Mouse (Mus musculus): ENCODE data around the gene Gna13.
A peak's percentile ranks its signal among the peaks of the same experiment; 100 is the strongest.

Gna13 gene

DNA sequence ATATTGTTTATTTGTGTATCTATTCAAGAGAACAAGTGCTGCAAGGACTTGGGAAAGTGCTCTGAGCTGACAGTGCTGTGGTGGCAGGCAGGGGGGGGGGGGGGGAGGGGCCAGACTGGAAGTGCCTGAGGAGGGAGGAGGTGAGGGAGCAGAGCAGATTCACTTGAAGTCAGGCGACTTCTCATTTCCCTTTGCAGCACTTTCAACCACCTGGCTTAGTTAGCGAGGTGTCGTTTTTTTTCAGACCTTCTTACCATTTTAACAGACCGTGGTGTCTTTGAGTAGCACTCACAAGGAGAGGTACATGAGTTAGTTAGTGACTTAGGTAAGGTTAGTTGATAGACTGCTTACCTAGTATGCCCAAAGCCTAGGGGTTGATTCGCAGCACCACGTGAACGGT, 12.8 kb downstream of the Gna13 start:
- no peak for DNase-seq (ENCODE audit: inconsistent ontology term)

DNA sequence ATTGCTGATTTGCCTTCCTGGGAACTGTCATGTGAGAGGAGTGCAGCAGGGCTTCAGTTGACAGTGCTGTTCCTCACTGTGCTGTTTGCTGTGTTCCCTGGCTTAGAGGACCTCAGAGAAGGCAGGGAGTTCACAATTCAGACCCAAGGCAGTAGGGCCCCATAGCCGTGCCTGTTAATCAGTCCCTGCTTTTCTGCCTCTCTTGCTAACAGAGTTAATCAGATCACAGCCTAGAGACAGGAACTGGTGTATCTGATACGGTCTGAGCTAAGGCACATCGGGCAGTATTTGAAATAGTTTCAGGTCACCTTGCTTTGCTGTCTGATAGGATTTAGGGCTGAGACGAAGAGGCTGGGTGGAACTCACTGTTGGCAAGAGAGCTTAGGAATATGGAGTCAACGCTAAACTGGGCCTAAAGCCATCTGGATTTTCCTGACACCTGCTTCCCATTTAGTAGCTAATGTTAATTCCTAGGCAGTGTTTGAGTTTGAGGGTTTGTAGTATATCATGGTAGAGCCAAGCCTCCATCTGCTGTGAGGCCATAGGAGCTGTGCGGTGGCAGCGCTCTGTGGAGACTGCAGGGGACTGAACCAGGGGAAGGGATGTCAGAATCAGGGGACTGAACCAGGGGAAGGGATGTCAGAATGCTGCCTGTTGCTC, 14.0 kb downstream of the Gna13 start:
- DNase-seq (ENCODE audit: inconsistent ontology term): peak; percentile 29

DNA sequence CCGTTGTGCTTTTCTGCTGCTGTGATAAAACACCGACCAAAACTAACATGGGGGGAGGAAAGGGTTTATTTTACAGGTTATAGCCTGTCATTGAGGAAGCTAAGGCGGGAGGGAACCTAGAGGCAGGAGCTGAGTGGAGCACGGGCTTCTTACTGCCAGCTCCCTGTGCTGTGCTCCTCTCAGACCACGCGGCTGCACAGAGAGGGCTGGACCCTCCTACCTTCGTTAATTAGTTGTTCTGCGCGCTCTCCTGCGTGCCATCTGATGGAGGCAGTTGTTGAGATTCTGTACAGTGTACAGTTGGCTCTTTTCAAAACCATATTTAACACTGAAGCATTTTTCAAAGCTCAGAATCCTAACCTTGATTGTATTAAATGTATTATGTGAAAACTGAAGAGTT, 14.8 kb downstream of the Gna13 start:
- DNase-seq (ENCODE audit: inconsistent ontology term): no peak

DNA sequence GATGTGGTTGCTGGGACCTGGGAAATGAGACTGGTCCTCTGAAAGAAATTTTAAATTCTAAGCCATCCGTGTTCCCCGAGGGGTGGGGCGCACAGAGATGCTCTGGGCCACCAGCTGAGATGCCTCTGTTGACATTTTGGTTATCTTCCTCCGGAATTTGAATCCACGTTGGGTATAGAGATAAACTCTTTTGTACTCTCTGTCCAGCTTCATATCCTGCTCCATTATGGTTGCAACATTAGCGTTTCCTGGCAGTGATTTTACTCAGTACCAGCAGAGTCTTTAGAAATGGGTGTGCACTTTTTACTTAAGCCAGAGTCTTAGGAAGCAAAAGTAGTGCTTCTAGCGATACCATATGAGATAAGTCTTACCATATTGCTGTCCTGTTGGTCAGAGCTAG, 15.4 kb downstream of the Gna13 start:
- DNase-seq (ENCODE audit: inconsistent ontology term): no peak

DNA sequence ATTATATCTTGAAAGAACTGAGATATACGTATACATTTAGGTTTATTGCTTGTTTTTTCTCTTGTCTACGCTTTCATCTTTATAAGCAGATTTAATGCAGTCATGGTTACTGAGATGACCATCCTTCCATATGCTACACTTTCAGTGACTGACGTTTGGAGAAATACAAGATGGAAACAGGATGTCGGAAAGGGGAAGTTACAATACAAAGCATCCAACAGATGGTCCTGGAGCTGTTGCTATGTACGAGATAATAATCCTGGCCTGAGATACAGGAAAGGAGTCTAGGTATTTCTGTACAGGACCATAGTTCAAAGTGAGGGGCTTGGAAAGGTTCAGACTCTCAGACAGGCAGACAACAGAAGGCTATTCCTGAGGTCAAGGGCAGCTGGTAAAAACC, 18.0 kb downstream of the Gna13 start:
- no peak for DNase-seq (ENCODE audit: inconsistent ontology term)

DNA sequence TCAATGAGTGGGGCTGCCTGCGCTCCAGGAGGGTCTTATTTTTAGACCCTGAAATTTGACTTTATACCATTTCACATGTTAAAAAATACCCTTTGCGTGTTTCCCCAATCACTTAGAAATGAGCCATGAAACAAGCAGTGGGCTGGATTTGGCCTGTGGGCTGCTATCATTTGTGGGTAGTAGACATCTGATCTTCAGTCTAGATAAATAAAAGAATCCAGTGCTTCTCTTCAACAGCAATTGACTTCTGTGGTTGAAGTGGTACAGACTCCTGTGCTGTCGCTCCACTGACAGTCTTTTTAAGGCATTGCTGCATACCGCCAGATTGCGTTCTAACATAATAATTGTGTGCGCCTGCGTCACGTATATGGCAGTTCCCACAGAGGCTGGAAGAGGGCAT, 22.7 kb downstream of the Gna13 start:
- DNase-seq (ENCODE audit: inconsistent ontology term): no peak

DNA sequence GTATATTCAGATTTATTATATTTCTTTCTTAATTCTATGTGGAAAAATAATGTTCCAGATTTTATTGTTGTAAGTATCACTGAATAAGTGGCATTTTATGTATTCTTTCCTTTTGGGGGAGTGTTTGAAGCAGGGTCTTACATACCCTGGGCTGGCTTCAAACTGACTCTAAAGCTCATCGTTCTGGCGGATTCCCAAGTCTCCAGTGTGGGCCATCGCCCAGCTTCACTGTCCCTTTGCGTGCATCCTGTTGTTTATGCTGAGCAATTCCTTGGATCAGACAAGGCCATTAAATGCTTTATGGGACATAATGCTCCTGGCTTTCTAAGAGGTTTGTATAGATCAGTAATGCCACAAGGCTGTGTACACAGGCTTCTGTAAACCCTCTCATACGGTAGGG, 26.4 kb downstream of the Gna13 start:
- DNase-seq (ENCODE audit: inconsistent ontology term): no peak

DNA sequence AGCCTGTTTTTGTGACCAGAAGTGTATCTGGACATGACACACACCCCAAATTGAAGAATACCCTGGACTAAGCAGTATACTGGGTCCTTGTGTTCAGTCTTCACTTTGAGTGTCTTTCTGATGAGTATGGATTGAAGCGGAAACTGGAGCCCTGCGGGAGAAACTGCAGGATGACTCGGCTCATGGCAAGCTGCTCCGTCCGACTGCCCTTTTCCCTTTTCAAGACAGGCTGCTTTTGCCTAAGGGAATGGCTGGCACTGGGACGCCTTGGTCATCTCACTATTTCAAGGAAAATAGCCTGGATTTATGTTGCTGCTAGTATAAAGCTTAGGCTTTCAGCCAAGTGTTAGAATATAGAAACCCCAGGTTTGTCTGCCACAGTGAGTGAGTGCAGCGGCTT, 28.6 kb downstream of the Gna13 start:
- peak; percentile 33 for DNase-seq (ENCODE audit: inconsistent ontology term)

DNA sequence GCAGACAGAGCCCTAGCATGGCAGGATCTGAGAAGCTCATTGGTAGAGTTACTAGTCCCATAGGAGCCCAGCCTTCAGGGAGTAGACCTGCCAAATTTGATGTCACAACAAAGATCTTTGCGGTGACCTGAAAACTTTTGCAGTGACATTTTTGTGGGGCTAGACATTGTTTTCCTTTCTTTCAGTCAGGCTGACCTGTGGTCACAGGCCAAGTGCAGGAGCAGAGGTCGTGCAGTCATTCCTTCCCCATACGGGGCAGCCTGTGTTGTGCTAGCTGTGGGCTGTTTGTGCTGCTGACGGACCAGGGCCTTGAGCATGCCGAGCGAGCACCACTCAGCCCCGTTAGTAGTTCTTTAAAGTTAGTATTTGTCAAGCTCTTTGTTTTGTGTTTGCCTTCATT, 29.1 kb downstream of the Gna13 start:
- DNase-seq (ENCODE audit: inconsistent ontology term): peak; percentile 19

DNA sequence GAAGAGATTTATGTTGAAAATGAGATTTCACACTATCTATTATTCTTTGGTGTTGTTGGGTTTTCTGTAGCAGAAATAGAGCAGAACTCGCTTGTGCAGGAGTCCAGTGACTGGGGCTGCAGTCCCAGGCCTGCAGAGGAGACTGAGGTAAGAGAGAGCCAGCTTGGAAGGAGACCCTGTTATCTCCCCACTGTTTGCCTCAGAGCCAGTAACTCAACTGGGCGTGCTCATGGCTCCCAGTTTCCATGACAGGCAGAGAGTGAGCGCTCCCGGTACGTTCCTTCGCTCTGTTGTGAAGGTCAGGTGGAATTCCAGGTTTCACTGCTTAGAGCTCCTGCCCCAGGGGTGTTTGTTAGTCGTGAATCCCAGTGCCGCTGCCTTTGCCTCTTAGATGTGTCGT, 30.0 kb downstream of the Gna13 start:
- DNase-seq (ENCODE audit: inconsistent ontology term): no peak

DNA sequence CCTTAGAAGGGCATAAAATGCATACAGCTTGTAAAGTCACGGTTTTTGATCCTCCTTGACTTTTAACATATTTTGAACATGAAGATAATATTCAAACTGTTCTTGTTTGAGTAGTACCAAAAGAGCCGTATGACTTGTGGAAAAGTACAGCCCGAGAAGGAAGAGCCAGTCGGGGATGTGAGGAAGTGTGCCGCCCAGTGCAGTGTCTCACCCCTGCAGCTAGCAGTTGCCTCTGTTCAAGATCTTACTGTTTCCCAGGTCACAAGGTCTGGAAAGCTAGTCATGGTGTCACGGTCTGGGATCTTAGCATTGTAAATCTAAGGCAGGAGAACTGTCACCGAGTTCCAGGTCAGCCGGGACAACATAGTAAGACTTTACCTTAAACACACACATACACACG, 32.1 kb downstream of the Gna13 start:
- DNase-seq (ENCODE audit: inconsistent ontology term): no peak

DNA sequence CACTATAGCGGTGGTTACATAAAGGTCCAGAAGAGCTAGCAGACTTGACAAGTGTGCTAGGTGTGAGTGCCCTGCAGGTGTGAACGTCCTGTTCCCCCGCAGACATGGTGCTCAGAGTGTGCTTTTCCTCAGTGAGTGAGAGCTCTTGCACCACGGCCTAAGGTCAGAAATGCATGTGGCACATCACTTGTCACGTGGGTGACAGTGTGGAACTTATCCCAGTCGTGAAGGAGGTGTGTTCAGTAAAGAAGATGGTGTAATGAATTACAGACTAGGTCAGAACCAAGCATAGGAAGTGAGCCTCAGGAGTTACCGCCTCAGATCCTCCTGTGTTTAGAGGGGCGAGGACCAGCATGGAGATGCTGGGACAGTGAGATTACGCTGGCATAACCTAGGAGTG, 32.7 kb downstream of the Gna13 start:
- no peak for DNase-seq (ENCODE audit: inconsistent ontology term)

DNA sequence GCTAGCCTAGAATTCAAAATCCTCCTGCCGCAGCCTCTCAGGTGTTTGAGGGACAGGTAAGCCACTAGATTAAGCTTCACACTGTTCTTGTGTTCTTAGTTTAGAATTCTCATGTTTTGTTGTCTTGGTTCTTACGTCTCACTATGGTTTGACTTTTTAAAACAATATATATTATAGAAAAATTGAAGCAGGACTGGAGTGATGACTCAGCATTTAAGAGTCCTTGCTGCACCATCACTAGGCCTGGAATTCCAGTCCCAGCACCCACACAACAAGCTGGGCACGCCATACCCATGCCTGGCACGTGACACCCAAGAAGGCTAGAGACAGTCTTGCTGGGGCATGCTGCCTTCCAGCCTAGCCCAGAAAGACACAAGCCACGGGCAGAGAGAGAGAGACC, 43.8 kb downstream of the Gna13 start:
- DNase-seq (ENCODE audit: inconsistent ontology term): no peak

DNA sequence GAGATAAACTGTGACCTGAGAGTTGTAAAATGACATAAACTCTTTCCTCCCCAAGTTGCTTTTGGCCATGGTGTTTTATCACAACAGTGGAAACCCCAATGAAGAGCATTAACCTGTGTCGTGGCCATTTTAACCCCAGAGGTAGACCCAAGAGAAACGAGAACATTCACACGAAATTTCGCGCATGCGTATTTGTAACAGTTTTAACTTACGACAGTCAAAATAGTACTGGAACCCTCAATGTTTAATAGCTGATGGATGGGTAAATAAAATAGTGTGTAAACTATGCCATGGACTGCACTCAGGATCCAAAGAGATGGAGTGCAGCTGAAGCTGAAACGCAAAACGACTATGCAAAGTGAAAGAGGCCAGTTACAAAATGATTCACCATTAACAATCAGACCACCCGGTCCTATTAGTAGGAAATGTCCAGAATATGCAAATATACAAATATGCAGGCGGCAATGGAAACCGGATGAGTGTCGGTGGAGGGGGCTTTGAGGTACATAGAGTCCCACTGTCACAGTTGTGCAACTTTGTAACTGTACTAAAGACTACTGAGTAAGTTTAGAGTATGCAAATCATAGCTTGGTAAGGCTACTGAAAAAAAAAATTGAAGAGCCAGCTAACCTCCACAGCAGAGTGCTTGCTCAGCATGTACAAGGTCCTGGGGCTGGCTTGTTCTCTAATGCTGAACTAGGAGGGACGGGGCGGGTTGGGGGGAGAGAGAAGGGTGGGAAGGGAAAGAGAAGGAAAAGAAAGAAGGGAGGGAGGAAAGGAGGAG, 47.8 kb downstream of the Gna13 start:
- DNase-seq (ENCODE audit: inconsistent ontology term): no peak

DNA sequence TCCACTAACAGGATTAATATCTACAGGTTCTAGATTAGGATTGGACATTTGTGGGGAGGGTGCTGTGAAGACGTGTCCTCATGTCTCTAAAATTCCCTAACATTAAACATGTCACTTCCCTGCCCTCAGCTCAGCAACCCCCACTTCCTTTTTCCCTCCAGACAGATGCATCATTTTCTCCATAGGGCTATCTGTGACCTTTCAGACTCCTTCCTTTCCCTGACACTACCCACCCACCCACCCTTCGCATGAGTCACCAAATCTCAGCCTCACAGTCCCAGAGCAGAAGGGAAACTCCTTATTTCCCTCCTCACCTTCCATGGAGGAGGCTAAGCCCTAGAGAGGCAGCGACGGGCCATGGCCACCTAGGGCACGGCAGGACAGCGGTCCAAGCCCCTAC, 51.0 kb downstream of the Gna13 start, which contains the start of gene 9930022D16Rik:
Gene 9930022D16Rik (plus strand): TSS at position 301 of the 400 bp plus-strand sequence.
- DNase-seq (ENCODE audit: inconsistent ontology term): no peak

DNA sequence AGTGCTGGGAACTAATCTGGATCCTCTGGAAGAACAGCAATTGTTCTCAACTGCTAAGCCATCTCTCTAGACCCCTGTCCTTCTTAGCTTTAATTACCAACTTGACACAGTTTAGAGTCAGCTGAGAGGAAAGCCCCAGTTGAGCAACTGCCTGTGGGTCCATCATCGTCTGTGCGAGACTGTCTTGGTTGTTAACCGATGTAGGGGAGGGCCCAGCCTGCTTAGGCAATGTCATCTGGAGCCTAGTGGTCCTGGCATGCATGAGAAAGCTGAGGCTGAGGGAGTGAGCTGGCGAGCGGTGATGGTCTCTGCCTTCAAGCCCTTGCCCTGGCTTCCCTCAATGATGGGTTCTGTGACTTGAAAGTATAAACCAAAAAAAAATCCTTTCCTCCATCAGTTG, 52.2 kb downstream of the Gna13 start:
- no peak for DNase-seq (ENCODE audit: inconsistent ontology term)

DNA sequence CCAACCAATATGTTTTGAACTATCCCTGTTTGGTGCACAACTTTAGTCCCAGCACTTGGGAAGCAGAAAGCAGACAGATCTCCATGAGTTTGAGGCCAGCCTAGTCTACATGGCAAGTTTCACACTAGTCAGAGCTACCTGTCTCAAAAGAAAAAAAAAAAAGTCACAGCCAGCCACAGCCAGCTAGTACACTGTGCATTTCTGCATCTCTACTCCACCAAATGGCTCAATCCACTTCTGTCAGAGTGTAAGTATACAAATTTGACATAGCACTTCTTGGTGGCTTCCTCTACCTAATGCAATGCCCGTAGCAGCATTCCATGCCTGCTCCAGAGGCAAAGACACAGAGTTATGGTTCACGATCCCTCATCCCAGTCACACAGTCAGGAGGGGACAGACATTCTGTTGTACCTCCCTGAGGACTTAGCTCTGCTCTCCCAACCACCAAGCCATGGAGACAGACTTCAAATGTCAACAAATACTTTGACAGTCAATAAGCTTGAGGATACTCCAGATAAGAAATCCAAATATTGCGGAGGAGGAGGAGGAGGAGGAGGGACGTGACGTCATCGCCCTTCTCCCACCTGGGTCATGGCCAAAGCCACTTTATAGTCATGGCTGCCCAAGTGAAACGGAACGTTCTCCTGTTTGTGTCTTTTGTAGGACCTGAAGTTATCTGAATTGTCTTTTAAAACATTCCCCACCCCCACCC, 54.2 kb downstream of the Gna13 start:
- DNase-seq (ENCODE audit: inconsistent ontology term): no peak

DNA sequence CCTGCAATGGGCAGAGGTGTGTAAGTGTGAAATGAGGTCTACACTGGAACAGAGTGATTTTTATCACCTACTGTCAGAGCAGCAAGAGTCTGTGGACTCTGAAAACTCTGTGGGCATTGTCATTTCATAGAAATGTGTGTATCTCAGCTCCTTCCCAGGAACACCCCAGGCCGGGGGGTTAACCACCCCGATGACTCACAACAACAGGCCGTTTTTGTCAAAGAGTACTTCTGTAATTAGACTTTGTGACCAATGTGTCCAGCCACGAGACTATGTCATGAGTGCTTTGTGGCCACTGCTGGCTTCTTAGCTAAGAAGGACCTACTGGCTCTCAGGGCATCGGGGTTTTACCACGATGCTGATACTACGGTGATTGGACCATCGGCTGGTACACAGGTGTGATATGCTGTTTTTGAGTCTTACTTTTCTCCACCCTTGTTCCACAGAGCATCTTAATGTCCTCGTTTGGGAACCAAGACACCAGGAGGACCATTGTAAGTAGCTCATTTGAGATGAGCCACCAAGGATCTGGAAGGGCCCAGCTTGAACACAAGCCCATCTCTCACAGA, 54.9 kb downstream of the Gna13 start:
- peak; percentile 85 for DNase-seq (ENCODE audit: inconsistent ontology term)

DNA sequence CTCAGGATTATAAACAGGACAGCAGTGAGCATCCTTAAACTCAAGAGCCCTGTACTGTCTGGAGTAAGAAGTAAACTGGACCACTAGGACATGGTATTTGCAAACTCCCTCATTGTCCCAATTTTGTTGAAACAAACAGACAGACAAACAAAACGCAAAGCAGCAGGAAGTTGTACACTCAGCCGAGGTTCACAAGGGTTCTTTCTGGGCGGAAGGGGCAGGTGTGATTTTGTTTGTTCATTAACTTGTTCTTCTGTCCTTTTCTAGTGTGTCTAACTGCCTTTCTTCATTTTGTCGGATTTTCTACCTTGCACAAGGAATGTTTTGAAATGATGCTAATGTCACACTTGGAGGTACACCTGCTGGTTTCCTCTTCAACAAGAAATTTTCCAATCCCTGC, 56.8 kb downstream of the Gna13 start:
- DNase-seq (ENCODE audit: inconsistent ontology term): no peak

DNA sequence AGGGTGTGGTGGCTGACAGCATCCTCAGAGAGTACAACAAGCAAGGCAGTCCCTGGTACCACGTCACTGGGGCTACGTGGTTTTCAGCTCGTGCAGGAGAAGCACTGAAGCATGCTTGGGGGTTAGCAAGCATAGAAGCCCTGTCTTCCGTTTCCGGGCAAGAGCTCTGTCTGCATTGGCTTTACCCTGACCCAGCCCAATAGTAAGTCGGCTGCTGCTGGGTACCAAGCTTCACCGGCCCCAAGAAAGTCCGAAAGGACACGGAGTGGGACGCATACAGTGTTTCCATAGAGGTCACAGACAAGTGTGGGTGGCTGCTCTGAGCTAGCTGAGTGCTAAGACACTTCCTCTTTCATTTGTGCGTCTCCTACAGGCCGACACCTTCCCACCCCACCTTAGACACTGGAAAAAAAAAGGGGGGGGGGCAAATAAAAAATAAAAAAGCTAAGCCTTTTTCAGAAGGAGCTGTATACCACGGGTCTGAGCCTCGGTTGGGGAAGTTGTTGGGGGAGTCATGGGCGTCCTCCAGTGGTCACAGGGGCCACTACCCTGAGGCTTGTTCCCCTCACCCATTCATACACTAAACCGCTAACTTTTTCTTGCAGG, 57.4 kb downstream of the Gna13 start:
- DNase-seq (ENCODE audit: inconsistent ontology term): no peak

DNA sequence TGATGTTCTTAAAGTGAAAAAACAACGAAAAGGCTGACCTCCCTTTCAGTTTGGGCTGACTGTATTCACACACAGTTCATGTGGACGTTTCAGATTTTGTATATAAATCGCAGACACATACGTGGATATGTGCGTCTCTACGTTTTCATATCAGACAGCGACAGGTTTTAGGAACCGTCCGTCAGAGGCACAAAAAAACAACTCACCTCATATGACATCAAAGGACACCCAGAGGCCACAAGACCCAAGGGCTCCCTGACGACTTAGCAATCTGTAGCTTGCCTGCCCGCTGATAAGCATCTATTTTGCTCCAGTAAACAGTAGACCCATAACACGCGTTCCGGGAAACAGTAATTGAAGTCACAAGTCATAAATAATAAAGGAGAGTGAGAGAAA, 57.9 kb downstream of the Gna13 start:
- DNase-seq (ENCODE audit: inconsistent ontology term): no peak

DNA sequence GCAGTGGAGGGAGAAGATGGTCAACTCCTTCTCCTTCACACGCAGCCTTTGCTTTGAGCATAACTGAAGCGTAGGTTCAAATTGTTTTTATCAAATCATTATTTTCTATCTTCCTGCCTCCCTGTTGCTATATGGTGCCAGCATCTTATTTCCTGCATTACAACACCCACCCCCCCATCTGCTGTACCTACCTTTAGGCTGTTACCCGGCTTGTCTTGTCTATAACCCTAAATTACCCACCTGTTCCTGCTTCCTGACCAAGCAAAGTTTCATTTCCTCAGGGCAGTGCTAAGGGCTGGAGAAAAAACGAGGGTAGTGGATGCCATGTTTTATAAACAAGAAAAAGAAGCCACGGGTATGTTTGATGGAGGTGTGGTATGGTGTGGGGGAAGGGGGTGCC, 58.6 kb downstream of the Gna13 start:
- DNase-seq (ENCODE audit: inconsistent ontology term): no peak

Measured in Muller cell, postnatal 12 days (primary cell).